9 mouse cellular contexts compared by ENCODE assay signal in the genomic region with DNA sequence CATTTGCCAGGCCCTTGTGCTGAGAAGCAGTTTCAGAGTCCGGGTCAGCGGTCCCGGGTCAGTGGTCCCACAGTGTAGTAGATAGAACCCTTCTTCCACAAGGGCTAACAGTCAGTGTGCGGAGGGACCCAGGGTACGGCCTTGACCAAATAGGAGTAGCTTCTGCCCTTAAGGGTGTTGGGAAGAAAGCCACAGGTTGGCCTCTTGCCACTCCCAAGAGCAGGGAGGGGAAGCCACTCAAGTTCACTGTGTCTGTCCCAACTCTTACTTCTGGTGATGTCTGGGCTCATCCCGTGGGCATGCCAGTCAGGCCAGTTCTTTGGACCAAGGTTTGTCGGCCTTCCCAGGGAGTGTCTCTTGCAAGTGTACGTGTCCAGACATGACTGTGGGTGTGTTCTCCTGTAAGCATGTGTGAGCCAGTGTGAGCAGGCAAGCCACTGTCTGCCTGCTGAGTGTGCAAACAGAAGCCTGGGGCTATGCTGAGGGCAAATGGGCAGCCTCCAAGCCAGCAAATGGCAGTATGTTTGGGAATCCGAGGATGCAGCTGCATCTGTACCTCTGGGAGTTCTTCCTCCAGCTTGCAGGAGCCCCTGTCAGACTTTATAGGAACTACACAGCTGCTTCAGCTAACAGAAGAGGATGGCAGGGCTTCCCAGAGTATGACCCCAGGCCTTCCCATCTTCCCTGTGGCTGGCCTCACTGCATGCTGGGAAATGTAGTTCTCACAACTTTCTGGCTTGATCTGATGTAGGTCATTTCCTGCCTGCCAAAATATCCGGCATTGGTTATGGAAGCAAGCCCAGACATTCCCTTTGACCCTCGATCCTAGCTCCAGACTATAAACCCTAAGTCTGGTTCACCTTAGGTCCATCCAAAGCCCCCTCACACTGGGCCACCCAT. TPM values are rescaled to one million over a fixed set of nuclear protein-coding genes. Genes with fewer than 3 reads are reported as not detected.
A peak's percentile ranks its signal among the peaks of the same experiment; 100 is the strongest.
DNase-seq lines count a peak whose midpoint lies in the region; ATAC-seq and TF ChIP-seq lines count a peak whose summit lies in the region.
"Had no signal": no experiment of that assay in that cellular context is flagged by ENCODE, and none has a peak within 500 bp of the region (broad histone marks: within the 10 kb centered on the region; RNA-seq: fewer than 3 reads in every experiment).

No protein-coding gene starts in this region.

- no peak overlapping the region for H3K4me3 ChIP-seq in limb, embryonic 14.5 days (replicated peaks; ENCODE audit: low read length)
- H3K4me3 ChIP-seq: erythroblast, embryonic 14.5 days had no signal

- H3K9me3 ChIP-seq in limb, embryonic 14.5 days (ENCODE audit: control insufficient read depth, low read length), result no peaks in the 10 kb centered on the region

- H3K27ac ChIP-seq in limb, embryonic 14.5 days (replicated peaks; ENCODE audit: low read depth, low read length), result no peak overlapping the region

- no peak overlapping the region for H3K9ac ChIP-seq in limb, embryonic 14.5 days (ENCODE audit: low read depth, low read length, severe bottlenecking)

- peak; percentile 34 for DNase-seq in kidney, adult 11 months
- DNase-seq in kidney, adult 18-20 months, result no peak
- peak; percentile 59 for DNase-seq in adrenal gland, postnatal 14 days
- peak; percentile 91 for DNase-seq in gonadal fat pad, adult 2 months (ENCODE audit: low read depth)
- no peak for DNase-seq in limb, embryonic 14.5 days (ENCODE audit: low spot score)
- DNase-seq in layer of hippocampus, adult 11-12 months (ENCODE audit: low spot score), result no peak
- DNase-seq in right cerebral cortex, postnatal 4 days, result no peak
- no peak for DNase-seq in layer of hippocampus, postnatal 10 days (ENCODE audit: low spot score in 2 of 2)

- H3K27me3 ChIP-seq in limb, embryonic 14.5 days (ENCODE audit: control insufficient read depth, insufficient read depth, low read length), result no peaks in the 10 kb centered on the region

- H3K36me3 ChIP-seq in limb, embryonic 14.5 days (ENCODE audit: control insufficient read depth, insufficient read depth, low read length), result peaks cover 20% of the 10 kb centered on the region

- H3K4me2 ChIP-seq in limb, embryonic 14.5 days (replicated peaks; ENCODE audit: low read depth, low read length, severe bottlenecking), result no peak overlapping the region

- TF ChIP-seq POLR2A in limb, embryonic 14.5 days (IDR thresholded peaks at IDR 0.05; ENCODE audit: borderline replicate concordance, extremely low read depth, insufficient read depth, insufficient read length), result no peak

- H3K4me1 ChIP-seq in limb, embryonic 14.5 days (ENCODE audit: control insufficient read depth, insufficient read depth, low read length), result no peaks in the 10 kb centered on the region

- ATAC-seq in limb, embryonic 14.5 days (ENCODE audit: low FRiP score, low read depth), result peak; percentile 34; the same call in 1 of the 2 replicates

- 69% methylated on average over 11 of the region's 11 CpGs for WGBS in limb, embryonic 14.5 days

RNA-seq across cellular contexts. Expression of gene Nectin1, which starts 53.3 kb away (rescaled TPM):
- total RNA-seq in adrenal gland, postnatal 14 days (2021), result 15.7 and 21.5 TPM in 2 replicates
- polyA plus RNA-seq in gonadal fat pad, adult 2 months (2012; rRNA removed), result 6.7 and 10.8 TPM in 2 replicates
- polyA plus RNA-seq in limb, embryonic 14.5 days (2012; rRNA removed), result 15.2 and 17.9 TPM in 2 replicates
- 13.4 and 15.4 TPM in 2 replicates for polyA plus RNA-seq in limb, embryonic 14.5 days (2014; fragmentation: Nextera tagmentation; extraction: Ambion mirVana)
- total RNA-seq in layer of hippocampus, postnatal 10 days (2021), result 100 to 1,000 TPM in 1 of 2 experiments, 10 to 100 TPM in 1; 96.1 to 106 TPM

Comparison
In these comparisons a context has a peak if more than half of its experiments do, and no peak if none do; other contexts are left out.
1. DNase-seq: peak in kidney, adult 11 months (single experiment), adrenal gland, postnatal 14 days (single experiment) and gonadal fat pad, adult 2 months (single experiment); none in kidney, adult 18-20 months (single experiment), limb, embryonic 14.5 days (single experiment), layer of hippocampus, adult 11-12 months (single experiment), right cerebral cortex, postnatal 4 days (single experiment) and layer of hippocampus, postnatal 10 days (0 of 2).